Mouse (Mus musculus) duodenum, adult 2 months (tissue): ENCODE measurements around the gene Ptx3. TPM values are rescaled to one million over a fixed set of nuclear protein-coding genes. Genes with fewer than 3 reads are reported as not detected.

Experiments used
- polyA plus RNA-seq: library from polyadenylated mRNA; depleted of rRNA; stranded (reverse); fragments of >200 nt; gene quantifications from 2 replicates; pipeline ENCODE4 v1.2.3, GENCODE M21; 2012; ENCODE audit warnings: low replicate concordance; rRNA removed

Ptx3 gene
- 0.09 and 0.34 TPM in 2 replicates for polyA plus RNA-seq

DNA sequence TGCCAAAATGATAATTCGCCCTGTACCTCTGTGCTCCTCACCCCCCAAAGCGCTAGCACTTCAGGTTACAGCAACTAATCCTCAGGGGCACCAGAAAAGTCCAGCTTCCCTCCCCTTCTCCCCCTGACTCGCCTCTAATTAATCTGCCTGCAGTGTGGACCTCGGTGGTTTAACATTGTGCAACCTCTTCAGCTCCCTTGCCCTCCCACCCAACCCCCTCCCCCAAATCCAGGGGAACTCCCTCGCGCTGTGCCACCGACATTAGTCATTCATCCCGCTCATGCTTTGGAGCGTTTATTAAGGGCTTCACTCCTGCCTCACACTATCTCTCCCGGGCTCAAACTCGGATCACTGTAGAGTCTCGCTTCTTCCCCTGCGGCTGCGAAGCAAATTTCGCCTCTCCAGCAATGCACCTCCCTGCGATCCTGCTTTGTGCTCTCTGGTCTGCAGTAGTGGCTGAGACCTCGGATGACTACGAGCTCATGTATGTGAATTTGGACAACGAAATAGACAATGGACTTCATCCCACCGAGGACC lies at the start of gene Ptx3:
Gene Ptx3 (plus strand): TSS at position 256 of the 537 bp plus-strand sequence.

Other genes with a start within 250 kb of the Ptx3 start
- not detected in 2 replicates for gene Veph1, start 76.9 kb downstream of the Ptx3 start, polyA plus RNA-seq